Mouse (Mus musculus): ENCODE data around the gene Angptl7. TPM values are rescaled to one million over a fixed set of nuclear protein-coding genes. Genes with fewer than 3 reads are reported as not detected.

The Angptl7 gene
- polyA plus RNA-seq, 1 experiment from 2014 or later, result 3.7 TPM

- no peak overlapping the region for H3K9ac ChIP-seq
- H3K36me3 ChIP-seq, result peaks cover 86% of the 10 kb centered on the region
- WGBS, result 92% methylated on average over 12 of the region's 12 CpGs
- no peak overlapping the region for H3K27ac ChIP-seq
- H3K9me3 ChIP-seq, result no peaks in the 10 kb centered on the region
- H3K4me1 ChIP-seq, result no peaks in the 10 kb centered on the region
- H3K4me2 ChIP-seq, result no peak overlapping the region
- no peak overlapping the region for H3K4me3 ChIP-seq
- H3K27me3 ChIP-seq, result no peaks in the 10 kb centered on the region
- ATAC-seq (ENCODE audit: borderline replicate concordance, extremely low read depth, low FRiP score, low TSS enrichment), result no peak
These were observed 36.0 kb downstream of the Angptl7 start for GRCm38 (mm10) chr4:148464301-148464700.

GRCm38 (mm10) chr4:148463208-148463960 is 36.9 kb downstream of the Angptl7 start:
- Histone ChIP-seq H3K27me3 (no peaks in the 10 kb centered on the region), H3K4me2 (no peak overlapping the region), H3K4me3 (no peak overlapping the region), H3K9me3 (no peaks in the 10 kb centered on the region), H3K36me3 (peaks cover 86% of the 10 kb centered on the region), H3K27ac (no peak overlapping the region), H3K4me1 (no peaks in the 10 kb centered on the region), H3K9ac (no peak overlapping the region)
- peak; percentile 61; the same call in 1 of the 2 replicates for ATAC-seq (ENCODE audit: borderline replicate concordance, extremely low read depth, low FRiP score, low TSS enrichment)
- 69% methylated on average over 14 of the region's 14 CpGs for WGBS

GRCm38 (mm10) chr4:148462717-148463116 is 37.5 kb downstream of the Angptl7 start:
- Histone ChIP-seq H3K27ac (no peak overlapping the region), H3K27me3 (no peaks in the 10 kb centered on the region), H3K4me1 (no peaks in the 10 kb centered on the region), H3K36me3 (peaks cover 85% of the 10 kb centered on the region), H3K4me3 (no peak overlapping the region), H3K4me2 (no peak overlapping the region), H3K9me3 (no peaks in the 10 kb centered on the region), H3K9ac (no peak overlapping the region)
- ATAC-seq (ENCODE audit: borderline replicate concordance, extremely low read depth, low FRiP score, low TSS enrichment), result no peak
- WGBS, result 95% methylated on average over 13 of the region's 13 CpGs

- Histone ChIP-seq H3K4me3 (no peak overlapping the region), H3K36me3 (peaks cover 87% of the 10 kb centered on the region), H3K4me1 (no peaks in the 10 kb centered on the region), H3K27me3 (no peaks in the 10 kb centered on the region), H3K9ac (no peak overlapping the region), H3K9me3 (no peaks in the 10 kb centered on the region), H3K4me2 (no peak overlapping the region), H3K27ac (no peak overlapping the region)
- no peak for ATAC-seq (ENCODE audit: borderline replicate concordance, extremely low read depth, low FRiP score, low TSS enrichment)
- WGBS, result 77% methylated on average over 4 of the region's 4 CpGs
These were observed 38.5 kb downstream of the Angptl7 start for GRCm38 (mm10) chr4:148461772-148462171.

GRCm38 (mm10) chr4:148460656-148461284 is 39.5 kb downstream of the Angptl7 start:
- no peak for ATAC-seq (ENCODE audit: borderline replicate concordance, extremely low read depth, low FRiP score, low TSS enrichment)

GRCm38 (mm10) chr4:148455477-148456025 is 44.7 kb downstream of the Angptl7 start:
- Histone ChIP-seq H3K4me3 (no peak overlapping the region), H3K36me3 (peaks cover 73% of the 10 kb centered on the region), H3K27me3 (no peaks in the 10 kb centered on the region), H3K9me3 (no peaks in the 10 kb centered on the region), H3K4me1 (no peaks in the 10 kb centered on the region), H3K27ac (no peak overlapping the region), H3K4me2 (no peak overlapping the region), H3K9ac (no peak overlapping the region)
- no peak for ATAC-seq (ENCODE audit: borderline replicate concordance, extremely low read depth, low FRiP score, low TSS enrichment)
- 87% methylated on average over 5 of the region's 5 CpGs for WGBS

More at GRCm38 (mm10) chr4:148460656-148461284, 39.5 kb downstream of the Angptl7 start:
- H3K27me3 ChIP-seq, result no peaks in the 10 kb centered on the region
- H3K36me3 ChIP-seq, result peaks cover 87% of the 10 kb centered on the region
- H3K27ac ChIP-seq, result no peak overlapping the region
- 88% methylated on average over 12 of the region's 12 CpGs for WGBS
- no peak overlapping the region for H3K4me2 ChIP-seq
- H3K9me3 ChIP-seq, result no peaks in the 10 kb centered on the region
- no peak overlapping the region for H3K4me3 ChIP-seq
- H3K4me1 ChIP-seq, result no peaks in the 10 kb centered on the region
- H3K9ac ChIP-seq, result no peak overlapping the region

- Histone ChIP-seq H3K4me1 (peaks cover 7% of the 10 kb centered on the region), H3K27ac (no peak overlapping the region), H3K9me3 (no peaks in the 10 kb centered on the region), H3K4me2 (no peak overlapping the region), H3K27me3 (no peaks in the 10 kb centered on the region), H3K9ac (no peak overlapping the region), H3K4me3 (no peak overlapping the region), H3K36me3 (peaks cover 59% of the 10 kb centered on the region)
- no peak for ATAC-seq (ENCODE audit: borderline replicate concordance, extremely low read depth, low FRiP score, low TSS enrichment)
- WGBS, result 93% methylated on average over 11 of the region's 11 CpGs
These were observed 46.6 kb downstream of the Angptl7 start for GRCm38 (mm10) chr4:148453707-148454106.

GRCm38 (mm10) chr4:148448853-148449245 is 51.4 kb downstream of the Angptl7 start:
- Histone ChIP-seq H3K36me3 (peaks cover 15% of the 10 kb centered on the region), H3K27ac (no peak overlapping the region), H3K9me3 (no peaks in the 10 kb centered on the region), H3K4me1 (peaks cover 18% of the 10 kb centered on the region), H3K4me3 (peak overlapping the region; percentile 87), H3K27me3 (no peaks in the 10 kb centered on the region), H3K9ac (peak overlapping the region; percentile 89), H3K4me2 (peak overlapping the region; percentile 68)
- WGBS, result 1% methylated on average over 15 of the region's 15 CpGs
- peak; percentile 4; the same call in 1 of the 2 replicates for ATAC-seq (ENCODE audit: borderline replicate concordance, extremely low read depth, low FRiP score, low TSS enrichment)

GRCm38 (mm10) chr4:148448179-148448852 is 51.9 kb downstream of the Angptl7 start, which contains the start of gene Mtor:
Gene Mtor (plus strand): TSS chr4:148448611.
- H3K27me3 ChIP-seq, result no peaks in the 10 kb centered on the region
- WGBS, result under 1% methylated on average over 56 of the region's 56 CpGs

More at GRCm38 (mm10) chr4:148448179-148448852, 51.9 kb downstream of the Angptl7 start, which contains the start of gene Mtor:
- H3K36me3 ChIP-seq, result peaks cover 9% of the 10 kb centered on the region
- H3K4me2 ChIP-seq, result peak within 1 kb of the TSS; percentile 68
- H3K27ac ChIP-seq, result peak within 1 kb of the TSS; percentile 53; the same call in 1 of the 2 replicates
- H3K9me3 ChIP-seq, result no peaks in the 10 kb centered on the region
- H3K4me3 ChIP-seq, result peak within 1 kb of the TSS; percentile 87
- peaks cover 23% of the 10 kb centered on the region for H3K4me1 ChIP-seq
- ATAC-seq (ENCODE audit: borderline replicate concordance, extremely low read depth, low FRiP score, low TSS enrichment), result peak; percentile 95
- H3K9ac ChIP-seq, result peak within 1 kb of the TSS; percentile 89
